Mouse (Mus musculus) hindbrain, embryonic 15.5 days (tissue): ENCODE measurements around the gene Ass1. TPM values are rescaled to one million over a fixed set of nuclear protein-coding genes. Genes with fewer than 3 reads are reported as not detected.
"Not testable (repeated sequence)": the region's sequence is repeated elsewhere in the genome, so short reads cannot be mapped to it uniquely, and the experiment has no call there.

Experiments used
- ATAC-seq: fragments of 200-750 bp; cut with Nextera tagmentation; 2 replicates; pipeline ENCODE4 v1.8.0; 2017; ENCODE audit warnings: low read depth, moderate number of reproducible peaks, moderate TSS enrichment; ENCODE audit not compliant: low FRiP score
- H3K27ac ChIP-seq: fragments of 300-500 bp; sonication (generic); replicated peaks from 2 replicates; pipeline ENCODE4 v1.5.1; 2015; ENCODE audit warnings: mild to moderate bottlenecking, inconsistent platforms
- H3K27me3 ChIP-seq: fragments of 300-500 bp; sonication (generic); 2 replicates; pipeline ENCODE4 v1.6.1; 2015; ENCODE audit warnings: control low read depth, inconsistent platforms
- H3K36me3 ChIP-seq: fragments of 300-500 bp; sonication (generic); 2 replicates; pipeline ENCODE4 v1.6.1; 2015; ENCODE audit warnings: control low read depth, inconsistent platforms
- H3K4me1 ChIP-seq: fragments of 300-500 bp; sonication (generic); replicated peaks from 2 replicates; pipeline ENCODE4 v1.6.1; 2015; ENCODE audit warnings: control low read depth, inconsistent platforms
- H3K4me2 ChIP-seq: fragments of 300-500 bp; sonication (generic); 2 replicates; pipeline ENCODE4 v1.6.1; 2015; ENCODE audit warnings: moderate library complexity, mild to moderate bottlenecking, inconsistent platforms
- H3K4me3 ChIP-seq: fragments of 300-500 bp; sonication (generic); 2 replicates; pipeline ENCODE4 v1.5.1; 2015; ENCODE audit warnings: mild to moderate bottlenecking, inconsistent platforms
- H3K9ac ChIP-seq: fragments of 300-500 bp; sonication (generic); 2 replicates; pipeline ENCODE4 v1.6.1; 2015; ENCODE audit warnings: inconsistent platforms
- H3K9me3 ChIP-seq: fragments of 300-500 bp; sonication (generic); 2 replicates; pipeline ENCODE4 v1.6.1; 2016; ENCODE audit warnings: control low read depth, inconsistent platforms
- WGBS: fragments of 180-500 bp; shearing (Covaris S2); methylation state at CpG from one replicate; pipeline ENCODE4 v1.1.7; 2015; 5-methylcytosine and 5-hydroxymethylcytosine counted together
- polyA plus RNA-seq: library from polyadenylated mRNA; unstranded; fragments of >200 nt; fragmentation: Nextera tagmentation; extraction: Ambion mirVana; gene quantifications from 2 replicates; pipeline ENCODE4 v1.2.1, GENCODE M21; 2015

Ass1 gene
- polyA plus RNA-seq, 1 experiment from 2014 or later, result 9.8 TPM

- Histone ChIP-seq H3K27ac (no peak overlapping the region), H3K9me3 (no peaks in the 10 kb centered on the region), H3K4me2 (no peak overlapping the region), H3K4me3 (no peak overlapping the region), H3K36me3 (no peaks in the 10 kb centered on the region), H3K4me1 (no peaks in the 10 kb centered on the region), H3K27me3 (peaks cover 30% of the 10 kb centered on the region), H3K9ac (no peak overlapping the region)
- ATAC-seq, result no peak
- WGBS, result 84% methylated on average over 6 of the region's 6 CpGs
Measured at GRCm38 (mm10) chr2:31511316-31511715, 41.3 kb downstream of the Ass1 start.

- Histone ChIP-seq H3K27me3 (peaks cover 11% of the 10 kb centered on the region), H3K4me2 (0 out of 2 replicates have a peak overlapping the region, but pooled peaks have one; percentile 13), H3K9me3 (no peaks in the 10 kb centered on the region), H3K4me1 (no peaks in the 10 kb centered on the region), H3K36me3 (no peaks in the 10 kb centered on the region), H3K27ac (no peak overlapping the region), H3K9ac (no peak overlapping the region), H3K4me3 (no peak overlapping the region)
- ATAC-seq, result no peak
- 62% methylated on average over 12 of the region's 12 CpGs for WGBS
Measured at GRCm38 (mm10) chr2:31516557-31516956, 46.5 kb downstream of the Ass1 start.

- no peak overlapping the region for H3K4me3 ChIP-seq
- H3K4me1 ChIP-seq, result no peaks in the 10 kb centered on the region
- H3K27me3 ChIP-seq, result peaks cover 9% of the 10 kb centered on the region
- H3K4me2 ChIP-seq, result no peak overlapping the region
- H3K36me3 ChIP-seq, result no peaks in the 10 kb centered on the region
- 80% methylated on average over 16 of the region's 16 CpGs for WGBS
- no peaks in the 10 kb centered on the region for H3K9me3 ChIP-seq
- no peak for ATAC-seq
- no peak overlapping the region for H3K9ac ChIP-seq
- no peak overlapping the region for H3K27ac ChIP-seq
Measured at GRCm38 (mm10) chr2:31521800-31522335, 51.9 kb downstream of the Ass1 start.

GRCm38 (mm10) chr2:31524641-31525040, 54.6 kb downstream of the Ass1 start:
- Histone ChIP-seq H3K9ac (no peak overlapping the region), H3K4me3 (no peak overlapping the region), H3K36me3 (no peaks in the 10 kb centered on the region), H3K4me1 (no peaks in the 10 kb centered on the region), H3K4me2 (no peak overlapping the region), H3K27me3 (peaks cover 9% of the 10 kb centered on the region), H3K9me3 (no peaks in the 10 kb centered on the region), H3K27ac (no peak overlapping the region)
- 76% methylated on average over 5 of the region's 5 CpGs for WGBS
- no peak for ATAC-seq

- Histone ChIP-seq H3K27me3 (peaks cover 9% of the 10 kb centered on the region), H3K9me3 (no peaks in the 10 kb centered on the region), H3K4me3 (no peak overlapping the region), H3K9ac (no peak overlapping the region), H3K36me3 (no peaks in the 10 kb centered on the region), H3K4me2 (no peak overlapping the region), H3K27ac (no peak overlapping the region), H3K4me1 (no peaks in the 10 kb centered on the region)
- WGBS, result 32% methylated on average over 10 of the region's 10 CpGs
- no peak for ATAC-seq
Measured at GRCm38 (mm10) chr2:31525778-31526177, 55.8 kb downstream of the Ass1 start.

GRCm38 (mm10) chr2:31530201-31530600, 60.2 kb downstream of the Ass1 start:
- Histone ChIP-seq H3K4me2 (no peak overlapping the region), H3K4me1 (no peaks in the 10 kb centered on the region), H3K9ac (no peak overlapping the region), H3K36me3 (no peaks in the 10 kb centered on the region), H3K4me3 (no peak overlapping the region), H3K9me3 (no peaks in the 10 kb centered on the region), H3K27ac (no peak overlapping the region), H3K27me3 (peaks cover 3% of the 10 kb centered on the region)
- no peak for ATAC-seq
- 63% methylated on average over 5 of the region's 5 CpGs for WGBS

GRCm38 (mm10) chr2:31537054-31537453, 67.0 kb downstream of the Ass1 start:
- no peaks in the 10 kb centered on the region for H3K4me1 ChIP-seq
- H3K9ac ChIP-seq, result no peak overlapping the region
- H3K36me3 ChIP-seq, result no peaks in the 10 kb centered on the region
- H3K27me3 ChIP-seq, result 0 out of 2 replicates have a peak, but pooled peaks cover 1% of the 10 kb centered on the region
- no peaks in the 10 kb centered on the region for H3K9me3 ChIP-seq
- H3K4me3 ChIP-seq, result no peak overlapping the region
- no peak overlapping the region for H3K4me2 ChIP-seq
- 74% methylated on average over 5 of the region's 5 CpGs for WGBS
- ATAC-seq, result no peak
- H3K27ac ChIP-seq, result no peak overlapping the region

GRCm38 (mm10) chr2:31538745-31539144, 68.7 kb downstream of the Ass1 start:
- no peak overlapping the region for H3K4me3 ChIP-seq

GRCm38 (mm10) chr2:31541581-31541980, 71.6 kb downstream of the Ass1 start:
- no peaks in the 10 kb centered on the region for H3K36me3 ChIP-seq
- WGBS, result 89% methylated on average over 5 of the region's 5 CpGs
- no peaks in the 10 kb centered on the region for H3K4me1 ChIP-seq
- no peak overlapping the region for H3K4me2 ChIP-seq
- H3K4me3 ChIP-seq, result no peak overlapping the region
- H3K9ac ChIP-seq, result no peak overlapping the region
- H3K9me3 ChIP-seq, result no peaks in the 10 kb centered on the region
- H3K27me3 ChIP-seq, result no peaks in the 10 kb centered on the region
- no peak for ATAC-seq
- H3K27ac ChIP-seq, result no peak overlapping the region

More at GRCm38 (mm10) chr2:31538745-31539144, 68.7 kb downstream of the Ass1 start:
- Histone ChIP-seq H3K36me3 (no peaks in the 10 kb centered on the region), H3K9me3 (no peaks in the 10 kb centered on the region), H3K9ac (no peak overlapping the region), H3K4me2 (no peak overlapping the region), H3K27ac (no peak overlapping the region), H3K27me3 (no peaks in the 10 kb centered on the region), H3K4me1 (no peaks in the 10 kb centered on the region)
- 74% methylated on average over 5 of the region's 5 CpGs for WGBS
- no peak for ATAC-seq

GRCm38 (mm10) chr2:31547726-31548125, 77.7 kb downstream of the Ass1 start:
- 62% methylated on average over 11 of the region's 11 CpGs for WGBS
- Histone ChIP-seq H3K27ac (no peak overlapping the region), H3K27me3 (no peaks in the 10 kb centered on the region), H3K36me3 (no peaks in the 10 kb centered on the region), H3K4me3 (no peak overlapping the region), H3K4me2 (no peak overlapping the region), H3K9me3 (no peaks in the 10 kb centered on the region), H3K4me1 (no peaks in the 10 kb centered on the region), H3K9ac (no peak overlapping the region)
- ATAC-seq, result no peak

GRCm38 (mm10) chr2:31550503-31550902, 80.5 kb downstream of the Ass1 start:
- WGBS, result 76% methylated on average over 3 of the region's 3 CpGs
- no peak overlapping the region for H3K4me3 ChIP-seq
- H3K36me3 ChIP-seq, result no peaks in the 10 kb centered on the region
- no peaks in the 10 kb centered on the region for H3K9me3 ChIP-seq
- no peak for ATAC-seq
- H3K4me1 ChIP-seq, result no peaks in the 10 kb centered on the region
- H3K4me2 ChIP-seq, result no peak overlapping the region
- no peak overlapping the region for H3K27ac ChIP-seq
- H3K27me3 ChIP-seq, result no peaks in the 10 kb centered on the region
- no peak overlapping the region for H3K9ac ChIP-seq

- H3K4me3 ChIP-seq, H3K9me3 ChIP-seq, H3K9ac ChIP-seq, H3K36me3 ChIP-seq, H3K27me3 ChIP-seq, H3K27ac ChIP-seq, H3K4me2 ChIP-seq, H3K4me1 ChIP-seq, ATAC-seq: not testable (repeated sequence)
- 84% methylated on average over 3 of the region's 3 CpGs for WGBS
Measured at GRCm38 (mm10) chr2:31551351-31551750, 81.3 kb downstream of the Ass1 start.

- H3K4me2 ChIP-seq, result no peak overlapping the region
- H3K27me3 ChIP-seq, result no peaks in the 10 kb centered on the region
- no peaks in the 10 kb centered on the region for H3K36me3 ChIP-seq
- H3K4me3 ChIP-seq, result no peak overlapping the region
- ATAC-seq, result no peak
- H3K4me1 ChIP-seq, result no peaks in the 10 kb centered on the region
- no peak overlapping the region for H3K27ac ChIP-seq
- H3K9me3 ChIP-seq, result no peaks in the 10 kb centered on the region
- WGBS, result 87% methylated on average over 10 of the region's 10 CpGs
- no peak overlapping the region for H3K9ac ChIP-seq
Measured at GRCm38 (mm10) chr2:31551971-31552370, 82.0 kb downstream of the Ass1 start.
